Mouse (Mus musculus): Measurements from ENCODE around the gene Fbxw13.
"Not testable (repeated sequence)": the region's sequence is repeated elsewhere in the genome, so short reads cannot be mapped to it uniquely, and the experiment has no call there.

Fbxw13 gene

DNA sequence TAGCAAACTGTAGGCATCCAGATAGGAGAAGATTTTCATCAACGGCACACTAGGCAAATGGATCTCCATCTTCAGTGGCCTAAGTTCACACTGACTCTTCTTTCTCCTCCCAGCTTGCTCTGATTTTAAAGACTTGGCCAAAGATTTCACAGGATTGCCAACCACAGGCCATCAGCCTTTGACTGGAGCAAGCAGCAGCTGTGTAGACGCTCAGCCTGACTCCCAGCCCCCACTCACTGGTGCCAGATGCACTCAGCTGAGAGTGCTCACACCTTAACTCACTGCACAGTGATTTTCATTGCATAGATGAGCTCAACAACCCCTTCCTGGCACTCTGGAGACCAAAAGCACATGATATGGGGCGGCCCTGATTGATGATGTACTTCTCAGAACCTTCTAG is at the start of gene Fbxw13:
Gene Fbxw13, minus strand, starts transcription at position 101 of the 400 bp plus-strand sequence.
- not testable (repeated sequence) for DNase-seq

DNA sequence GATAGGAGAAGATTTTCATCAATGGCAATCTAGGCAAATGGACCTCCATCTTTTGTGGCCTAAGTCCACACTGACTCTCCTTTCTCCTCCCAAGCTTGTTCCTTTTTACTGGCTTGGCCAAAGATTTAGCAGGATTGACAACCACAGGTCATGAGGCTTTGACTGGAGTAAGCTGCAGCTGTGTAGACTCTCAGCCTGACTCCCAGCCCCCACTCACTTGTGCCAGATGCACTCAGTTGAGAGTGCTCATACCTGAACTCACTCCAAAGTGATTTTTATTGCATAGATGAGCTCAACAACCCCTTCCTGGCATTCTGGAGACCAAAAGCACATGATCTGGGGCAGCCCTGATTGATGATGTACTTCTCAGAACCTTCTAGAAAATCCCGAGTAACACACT is 38.9 kb upstream of the Fbxw13 start, which contains the start of gene Fbxw20:
Gene Fbxw20, minus strand, starts transcription at position 101 of the 400 bp plus-strand sequence.
- no peak for DNase-seq

DNA sequence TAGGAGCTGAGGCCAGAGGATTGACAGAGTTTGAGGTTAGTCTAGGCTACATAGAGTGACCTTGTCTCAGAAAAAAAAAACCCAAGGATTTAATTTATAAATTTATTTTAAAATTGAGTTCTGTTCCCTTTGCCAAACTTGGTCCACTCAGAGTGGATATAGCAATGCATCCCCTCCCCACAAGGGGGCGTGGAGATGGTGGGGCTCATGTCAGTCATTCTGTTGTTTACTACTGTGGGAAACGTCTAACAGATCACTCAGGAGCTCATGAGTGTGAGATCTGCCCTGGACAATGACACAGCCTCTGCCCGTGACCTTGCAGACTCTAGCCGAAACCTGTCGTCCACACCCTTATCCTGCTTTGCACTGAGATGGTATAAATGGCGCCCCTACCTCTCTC is 22.7 kb upstream of the Fbxw13 start:
- DNase-seq, result no peak

DNA sequence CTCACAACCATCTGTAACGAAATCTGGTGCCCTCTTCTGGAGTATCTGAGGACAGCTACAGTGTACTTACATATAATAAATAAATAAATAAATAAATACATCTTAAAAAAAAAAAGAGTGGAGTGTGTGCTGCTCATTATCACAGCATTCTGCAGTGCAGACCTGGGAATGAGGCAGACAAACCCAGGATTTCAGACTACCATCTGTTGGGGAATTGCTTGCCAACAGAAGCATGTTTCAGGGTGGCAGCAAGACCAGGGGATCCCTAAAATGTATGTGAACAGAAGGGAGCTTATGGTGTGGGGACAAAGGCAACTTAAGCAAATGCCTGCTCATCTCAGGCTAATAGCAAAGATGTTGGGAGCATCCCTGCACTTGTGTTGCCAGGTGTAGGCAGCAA is 5.6 kb upstream of the Fbxw13 start:
- not testable (repeated sequence) for DNase-seq

DNA sequence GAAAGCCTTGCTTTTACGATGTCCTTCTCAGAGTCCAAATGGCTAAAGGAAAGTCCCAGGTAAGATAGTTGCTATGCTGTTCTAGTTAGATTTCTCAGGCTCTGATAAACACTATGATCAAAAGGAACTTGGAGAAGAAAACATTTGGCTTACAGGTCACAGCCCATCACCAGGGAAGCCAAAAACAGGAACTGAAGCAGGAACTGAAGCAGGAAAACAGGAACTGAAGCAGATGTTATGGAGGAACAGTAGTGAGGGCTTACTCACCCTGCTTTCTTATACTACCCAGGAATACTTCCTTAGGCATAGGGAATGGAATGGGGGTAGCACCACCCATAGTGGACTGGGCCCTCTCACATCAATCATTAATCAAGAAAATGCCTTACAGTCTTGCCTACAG is 4.6 kb upstream of the Fbxw13 start:
- no peak for DNase-seq

DNA sequence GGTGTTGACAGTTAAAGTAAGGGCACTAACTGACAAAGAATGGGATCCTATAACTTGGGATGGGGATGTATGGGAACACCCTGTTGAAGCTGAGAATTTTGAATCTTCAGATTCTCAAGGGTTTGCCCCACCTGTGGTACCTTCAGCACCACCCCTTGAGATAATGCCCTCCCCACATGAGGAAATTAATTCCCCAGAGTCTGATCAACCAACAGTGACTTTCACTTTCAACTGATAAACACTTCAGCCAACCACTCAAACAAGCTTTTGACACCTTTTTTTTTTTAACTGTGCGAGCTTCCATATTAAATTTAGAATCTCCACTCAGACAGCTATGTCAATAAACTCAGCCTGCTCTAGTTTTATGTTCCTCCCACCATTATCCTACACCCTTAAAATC is 3.6 kb upstream of the Fbxw13 start:
- no peak for DNase-seq

DNA sequence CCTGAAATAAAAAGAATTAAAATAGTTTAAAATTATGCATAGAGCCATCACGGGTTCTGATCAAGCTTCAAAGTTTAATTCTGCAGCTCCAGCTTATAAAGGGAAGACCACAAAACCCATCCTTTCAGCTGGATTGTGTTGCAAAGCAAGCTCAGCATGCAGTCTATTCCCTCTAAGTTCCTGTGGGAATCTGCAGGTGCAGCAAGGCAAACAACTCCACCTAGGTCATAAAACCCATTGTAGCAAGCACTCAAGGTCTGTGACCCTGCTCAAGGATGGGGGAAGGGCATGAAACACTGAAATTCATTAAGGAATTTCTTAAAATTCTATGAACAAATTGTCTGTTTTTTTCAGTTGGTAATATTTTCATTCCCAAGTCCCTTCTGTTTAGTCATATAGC is 18.6 kb downstream of the Fbxw13 start:
- DNase-seq, result no peak

DNA sequence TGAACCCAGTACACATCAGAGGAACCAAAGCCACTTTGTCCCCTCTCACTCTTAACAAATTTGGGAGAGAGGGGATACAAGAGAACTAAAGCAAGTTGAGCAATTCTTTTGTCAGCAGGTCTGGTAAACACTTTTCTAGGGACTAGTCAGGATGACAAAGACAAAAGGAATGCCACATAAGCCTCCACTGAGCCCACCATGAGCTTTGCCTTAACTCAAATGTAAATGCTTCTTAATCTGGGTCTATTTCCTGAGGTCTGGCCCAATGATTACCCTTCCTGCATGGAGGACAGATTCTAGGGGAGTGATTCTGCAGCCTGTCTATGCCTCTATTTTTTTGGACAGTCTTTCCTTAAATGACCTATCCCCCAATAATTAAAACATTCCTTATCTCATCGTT is 19.5 kb downstream of the Fbxw13 start:
- DNase-seq, result no peak

DNA sequence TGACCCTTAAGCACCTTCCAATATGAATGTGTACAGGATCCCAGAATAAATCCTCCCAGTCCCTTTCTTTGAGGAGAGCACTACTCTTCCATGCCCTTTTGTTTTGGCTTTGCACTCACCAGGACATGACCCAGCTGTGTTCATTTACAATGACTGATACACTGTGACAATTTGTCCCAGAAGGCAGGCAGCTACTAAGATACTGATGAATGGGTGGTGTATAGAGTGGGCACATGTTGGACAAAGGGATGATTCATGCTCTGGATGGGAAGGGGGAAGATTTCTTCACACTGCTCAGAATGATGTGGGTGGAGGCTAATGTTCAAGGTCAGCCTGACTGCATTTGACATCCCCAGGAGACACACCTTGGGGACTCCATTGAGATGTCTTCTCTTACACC is 28.5 kb downstream of the Fbxw13 start:
- no peak for DNase-seq

DNA sequence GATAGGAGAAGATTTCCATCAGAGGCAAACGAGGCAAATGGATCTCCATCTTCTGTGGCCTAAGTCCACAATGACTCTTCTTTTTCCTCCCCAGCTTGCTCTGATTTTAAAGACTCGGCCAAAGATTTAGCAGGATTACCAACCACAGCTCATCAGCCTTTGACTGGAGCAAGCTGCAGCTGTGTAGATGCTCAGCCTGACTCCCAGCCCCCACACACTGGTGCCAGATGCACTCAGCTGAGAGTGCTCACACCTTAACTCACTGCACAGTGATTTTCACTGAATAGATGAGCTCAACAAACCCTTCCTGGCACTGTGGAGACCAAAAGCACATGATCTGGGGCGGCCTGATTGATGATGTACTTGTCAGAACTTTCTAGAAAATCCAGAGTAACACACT is 33.8 kb downstream of the Fbxw13 start, which contains the start of gene Fbxw21:
Gene Fbxw21, minus strand, starts transcription at position 101 of the 400 bp plus-strand sequence.
- DNase-seq, result no peak

DNA sequence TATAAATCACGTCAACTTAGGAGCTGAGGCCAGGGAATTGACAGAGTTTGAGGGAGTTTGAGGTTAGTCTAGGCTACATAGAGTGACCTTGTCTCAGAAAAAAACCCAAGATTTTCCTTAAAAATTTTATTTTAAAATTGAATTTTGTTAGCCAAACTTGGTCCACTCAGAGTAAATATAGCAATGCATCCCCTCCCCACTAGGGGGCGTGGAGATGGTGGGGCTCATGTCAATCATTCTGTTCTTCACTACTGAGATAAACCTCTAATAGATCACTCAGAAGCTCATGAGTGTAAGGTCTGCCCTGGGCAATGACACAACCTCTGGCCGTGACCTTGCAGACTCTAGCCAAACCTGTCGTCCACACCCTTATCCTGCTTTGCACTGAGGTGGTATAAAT is 55.4 kb downstream of the Fbxw13 start:
- DNase-seq, result not testable (repeated sequence)

DNA sequence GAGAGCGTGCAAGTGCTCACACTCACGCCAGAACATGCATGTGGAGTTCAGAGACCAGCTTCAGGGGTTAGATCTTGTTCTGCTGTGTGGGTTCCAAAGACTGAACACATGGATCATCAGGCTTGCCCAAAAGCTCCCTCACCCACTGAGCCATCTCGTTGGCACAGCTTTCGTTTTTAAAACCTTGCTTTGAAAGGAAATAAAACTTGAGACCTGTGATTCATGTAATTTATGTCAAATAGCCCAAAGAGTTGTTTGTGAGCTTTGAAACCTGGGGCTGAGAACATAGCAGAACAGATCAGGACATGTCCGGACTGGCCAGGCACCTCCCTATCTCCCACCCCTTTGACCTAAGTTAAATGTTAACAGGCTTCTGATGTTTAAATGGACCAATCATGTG is 65.7 kb downstream of the Fbxw13 start:
- DNase-seq, result no peak
